20 mouse cellular contexts compared by ENCODE assay signal in genomic region chr2:172354761-172355160, GRCm38 (mm10). TPM values are rescaled to one million over a fixed set of nuclear protein-coding genes. Genes with fewer than 3 reads are reported as not detected.
A peak's percentile ranks its signal among the peaks of the same experiment; 100 is the strongest.
DNase-seq lines count a peak whose midpoint lies in the region; ATAC-seq and TF ChIP-seq lines count a peak whose summit lies in the region.
"Had no signal": no experiment of that assay in that cellular context is flagged by ENCODE, and none has a peak within 500 bp of the region (broad histone marks: within the 10 kb centered on the region; RNA-seq: fewer than 3 reads in every experiment).

No protein-coding gene starts in this region.

- 0 out of 2 replicates have a peak overlapping the region, but pooled peaks have one; percentile 36 for H3K27ac ChIP-seq in hindbrain, embryonic 14.5 days
- H3K27ac ChIP-seq in hindbrain, embryonic 10.5 days: no peak overlapping the region
- H3K27ac ChIP-seq in neural tube, embryonic 13.5 days (replicated peaks): peak overlapping the region; percentile 52; the same call in 1 of the 2 replicates
- H3K27ac ChIP-seq in midbrain, embryonic 14.5 days (replicated peaks; ENCODE audit: low read depth, low read length): peak overlapping the region; percentile 39
- peak overlapping the region; percentile 54; the same call in 1 of the 2 replicates for H3K27ac ChIP-seq in olfactory bulb, adult 2 months (ENCODE audit: insufficient read depth, low read depth, low read length)
- H3K27ac ChIP-seq: left cerebral cortex, adult 2 months; limb, embryonic 15.5 days had no signal

- ATAC-seq in hindbrain, embryonic 14.5 days (ENCODE audit: low FRiP score): no peak; the same call in 1 of the 2 replicates
- ATAC-seq in neural tube, embryonic 13.5 days (ENCODE audit: low read depth): no peak; the same call in 1 of the 2 replicates
- ATAC-seq in midbrain, embryonic 14.5 days (ENCODE audit: low FRiP score, low TSS enrichment): no peak

- no peaks in the 10 kb centered on the region for H3K9me3 ChIP-seq in hindbrain, embryonic 14.5 days (ENCODE audit: control insufficient read depth, low read length)
- H3K9me3 ChIP-seq in hindbrain, embryonic 10.5 days: no peaks in the 10 kb centered on the region
- no peaks in the 10 kb centered on the region for H3K9me3 ChIP-seq in neural tube, embryonic 13.5 days
- H3K9me3 ChIP-seq in midbrain, embryonic 14.5 days (ENCODE audit: control insufficient read depth, low read length): no peaks in the 10 kb centered on the region
- H3K9me3 ChIP-seq: limb, embryonic 15.5 days; megakaryocyte, embryonic 14.5 days had no signal

- H3K4me2 ChIP-seq in hindbrain, embryonic 14.5 days (replicated peaks): no peak overlapping the region
- no peak overlapping the region for H3K4me2 ChIP-seq in neural tube, embryonic 13.5 days
- no peak overlapping the region for H3K4me2 ChIP-seq in midbrain, embryonic 14.5 days (ENCODE audit: low read length)
- H3K4me2 ChIP-seq: heart, embryonic 11.5 days; limb, embryonic 15.5 days; lung, embryonic 14.5 days had no signal

- DNase-seq in hindbrain, embryonic 14.5 days (ENCODE audit: low spot score): no peak
- no peak for DNase-seq in hindbrain, embryonic 10.5 days (ENCODE audit: low spot score)
- DNase-seq in neural tube, embryonic 10.5 days (ENCODE audit: extremely low spot score, low spot score): no peak
- DNase-seq in midbrain, embryonic 14.5 days: peak; percentile 57
- DNase-seq in heart, adult 8-10 months (ENCODE audit: low spot score): no peak
- DNase-seq in spleen, postnatal 4 days (ENCODE audit: low spot score in 2 of 2): no peak
- DNase-seq: adrenal gland, adult 8-10 months; cerebellum, adult 8-10 months; kidney, adult 11 months; left cerebral cortex, postnatal 4 days; lung, embryonic 14.5 days; retina, postnatal 1 day; right cerebral cortex, postnatal 25 days; spleen, adult 18-20 months had no signal

- no peak for TF ChIP-seq CTCF in olfactory bulb, adult 2 months (IDR thresholded peaks at IDR 0.05; ENCODE audit: insufficient read depth, low read depth, low read length)

- no peak overlapping the region for H3K9ac ChIP-seq in hindbrain, embryonic 14.5 days
- no peak overlapping the region; the same call in 1 of the 2 replicates for H3K9ac ChIP-seq in neural tube, embryonic 13.5 days
- no peak overlapping the region for H3K9ac ChIP-seq in midbrain, embryonic 14.5 days (replicated peaks; ENCODE audit: low read length)
- H3K9ac ChIP-seq: limb, embryonic 15.5 days; lung, embryonic 14.5 days had no signal

- WGBS in hindbrain, embryonic 14.5 days: 57% methylated on average over 9 of the region's 9 CpGs
- 79% methylated on average over 9 of the region's 9 CpGs for WGBS in hindbrain, embryonic 10.5 days
- 49% methylated on average over 9 of the region's 9 CpGs for WGBS in neural tube, embryonic 13.5 days
- 63% methylated on average over 9 of the region's 9 CpGs for WGBS in midbrain, embryonic 14.5 days
- WGBS in olfactory bulb, adult 2 months: 29% methylated on average over 9 of the region's 9 CpGs

- TF ChIP-seq POLR2A in olfactory bulb, adult 2 months (IDR thresholded peaks at IDR 0.05; ENCODE audit: insufficient read depth, low read depth, low read length): no peak

- no peaks in the 10 kb centered on the region for H3K27me3 ChIP-seq in hindbrain, embryonic 14.5 days (ENCODE audit: control insufficient read depth, insufficient read depth, low read length)
- H3K27me3 ChIP-seq in hindbrain, embryonic 10.5 days (ENCODE audit: insufficient read depth, poor library complexity, severe bottlenecking): no peaks in the 10 kb centered on the region
- H3K27me3 ChIP-seq in neural tube, embryonic 13.5 days: no peaks in the 10 kb centered on the region
- H3K27me3 ChIP-seq in midbrain, embryonic 14.5 days (ENCODE audit: control insufficient read depth, insufficient read depth, low read length): no peaks in the 10 kb centered on the region
- H3K27me3 ChIP-seq: limb, embryonic 15.5 days; megakaryocyte, embryonic 14.5 days had no signal

- H3K4me3 ChIP-seq in hindbrain, embryonic 14.5 days (replicated peaks; ENCODE audit: low read length): no peak overlapping the region
- H3K4me3 ChIP-seq in hindbrain, embryonic 10.5 days: no peak overlapping the region
- no peak overlapping the region for H3K4me3 ChIP-seq in neural tube, embryonic 13.5 days
- no peak overlapping the region for H3K4me3 ChIP-seq in midbrain, embryonic 14.5 days (replicated peaks; ENCODE audit: low read depth, low read length)
- H3K4me3 ChIP-seq in olfactory bulb, adult 2 months (ENCODE audit: insufficient read depth, low read depth, low read length): no peak overlapping the region
- H3K4me3 ChIP-seq: left cerebral cortex, adult 2 months; limb, embryonic 15.5 days; megakaryocyte, embryonic 14.5 days had no signal

- H3K36me3 ChIP-seq in hindbrain, embryonic 14.5 days (replicated peaks; ENCODE audit: control insufficient read depth, insufficient read depth): no peaks in the 10 kb centered on the region; the same call in 1 of the 2 replicates
- H3K36me3 ChIP-seq in hindbrain, embryonic 10.5 days: peaks cover 76% of the 10 kb centered on the region
- peaks cover 43% of the 10 kb centered on the region for H3K36me3 ChIP-seq in neural tube, embryonic 13.5 days
- H3K36me3 ChIP-seq in midbrain, embryonic 14.5 days (ENCODE audit: control insufficient read depth, insufficient read depth, low read length): peaks cover 24% of the 10 kb centered on the region

- H3K4me1 ChIP-seq in hindbrain, embryonic 14.5 days (replicated peaks; ENCODE audit: control insufficient read depth, insufficient read depth, low read length): 0 out of 2 replicates have a peak, but pooled peaks cover 6% of the 10 kb centered on the region
- peaks cover 19% of the 10 kb centered on the region; the same call in 1 of the 2 replicates for H3K4me1 ChIP-seq in hindbrain, embryonic 10.5 days (replicated peaks)
- peaks cover 40% of the 10 kb centered on the region for H3K4me1 ChIP-seq in neural tube, embryonic 13.5 days (replicated peaks)
- H3K4me1 ChIP-seq in midbrain, embryonic 14.5 days (ENCODE audit: control insufficient read depth, insufficient read depth, low read length): 0 out of 2 replicates have a peak, but pooled peaks cover 4% of the 10 kb centered on the region
- H3K4me1 ChIP-seq in olfactory bulb, adult 2 months (ENCODE audit: control insufficient read depth, insufficient read depth, low read length): peaks cover 37% of the 10 kb centered on the region
- H3K4me1 ChIP-seq: limb, embryonic 15.5 days had no signal

RNA-seq across cellular contexts. Expression of gene Fam210b, which starts 9.4 kb away (rescaled TPM):
- polyA plus RNA-seq in hindbrain, embryonic 14.5 days (2014; fragmentation: Nextera tagmentation; extraction: Ambion mirVana): 17.9 and 18.5 TPM in 2 replicates
- 32.6 and 34.0 TPM in 2 replicates for polyA plus RNA-seq in hindbrain, embryonic 10.5 days (2016; fragmentation: Nextera tagmentation; extraction: Ambion mirVana)
- 29.9 and 33.0 TPM in 2 replicates for polyA plus RNA-seq in neural tube, embryonic 13.5 days (2015; fragmentation: Nextera tagmentation; extraction: Ambion mirVana)
- polyA plus RNA-seq in midbrain, embryonic 14.5 days (2014; fragmentation: Nextera tagmentation; extraction: Ambion mirVana): 15.4 and 21.6 TPM in 2 replicates
- not detected in 2 replicates for polyA plus RNA-seq in olfactory bulb, adult 2 months (2012; ENCODE audit: insufficient read depth, insufficient read length, low replicate concordance, missing spikeins)
- 1 to 10 TPM; 5.0 to 7.1 (median 5.9) TPM for total RNA-seq in heart, adult 8-10 months (2022)

RNA-seq across cellular contexts. Expression of gene Aurka, which starts 15.6 kb away (rescaled TPM):
- 18.8 and 19.9 TPM in 2 replicates for polyA plus RNA-seq in hindbrain, embryonic 14.5 days (2014; fragmentation: Nextera tagmentation; extraction: Ambion mirVana)
- 168 and 202 TPM in 2 replicates for polyA plus RNA-seq in hindbrain, embryonic 10.5 days (2016; fragmentation: Nextera tagmentation; extraction: Ambion mirVana)
- 20.9 and 23.3 TPM in 2 replicates for polyA plus RNA-seq in neural tube, embryonic 13.5 days (2015; fragmentation: Nextera tagmentation; extraction: Ambion mirVana)
- polyA plus RNA-seq in midbrain, embryonic 14.5 days (2014; fragmentation: Nextera tagmentation; extraction: Ambion mirVana): 14.0 and 25.4 TPM in 2 replicates
- polyA plus RNA-seq in olfactory bulb, adult 2 months (2012; ENCODE audit: insufficient read depth, insufficient read length, low replicate concordance, missing spikeins): not detected in 2 replicates
- total RNA-seq in heart, adult 8-10 months (2022): 1 to 10 TPM in 2 of 4 experiments, under 1 TPM in 2; 0.53 to 1.6 (median 0.83) TPM

RNA-seq across cellular contexts. Expression of gene Cstf1, which starts 15.7 kb away (rescaled TPM):
- polyA plus RNA-seq in hindbrain, embryonic 14.5 days (2014; fragmentation: Nextera tagmentation; extraction: Ambion mirVana): 26.6 and 29.8 TPM in 2 replicates
- polyA plus RNA-seq in hindbrain, embryonic 10.5 days (2016; fragmentation: Nextera tagmentation; extraction: Ambion mirVana): 49.7 and 54.8 TPM in 2 replicates
- 26.3 and 30.5 TPM in 2 replicates for polyA plus RNA-seq in neural tube, embryonic 13.5 days (2015; fragmentation: Nextera tagmentation; extraction: Ambion mirVana)
- polyA plus RNA-seq in midbrain, embryonic 14.5 days (2014; fragmentation: Nextera tagmentation; extraction: Ambion mirVana): 31.8 and 34.6 TPM in 2 replicates
- not detected in 2 replicates for polyA plus RNA-seq in olfactory bulb, adult 2 months (2012; ENCODE audit: insufficient read depth, insufficient read length, low replicate concordance, missing spikeins)
- 10 to 100 TPM; 15.6 to 18.9 (median 17.9) TPM for total RNA-seq in heart, adult 8-10 months (2022)

RNA-seq across cellular contexts. Expression of gene Cass4, which starts 38.8 kb away (rescaled TPM):
- polyA plus RNA-seq in hindbrain, embryonic 14.5 days (2014; fragmentation: Nextera tagmentation; extraction: Ambion mirVana): 0.05 and 0.27 TPM in 2 replicates
- polyA plus RNA-seq in hindbrain, embryonic 10.5 days (2016; fragmentation: Nextera tagmentation; extraction: Ambion mirVana): 0.12 and 0.26 TPM in 2 replicates
- 0.22 and 0.46 TPM in 2 replicates for polyA plus RNA-seq in neural tube, embryonic 13.5 days (2015; fragmentation: Nextera tagmentation; extraction: Ambion mirVana)
- 0.19 and 0.28 TPM in 2 replicates for polyA plus RNA-seq in midbrain, embryonic 14.5 days (2014; fragmentation: Nextera tagmentation; extraction: Ambion mirVana)
- not detected in 2 replicates for polyA plus RNA-seq in olfactory bulb, adult 2 months (2012; ENCODE audit: insufficient read depth, insufficient read length, low replicate concordance, missing spikeins)
- under 1 TPM; 0.09 to 0.53 (median 0.35) TPM for total RNA-seq in heart, adult 8-10 months (2022)

Comparison
In these comparisons a context has a peak if more than half of its experiments do, and no peak if none do; other contexts are left out.
1. RNA of gene Aurka, which starts 15.6 kb away (polyA plus RNA-seq): 168 to 202 TPM in hindbrain, embryonic 10.5 days, 14.0 to 25.4 TPM in midbrain, embryonic 14.5 days, 20.9 to 23.3 TPM in neural tube, embryonic 13.5 days and 18.8 to 19.9 TPM in hindbrain, embryonic 14.5 days; not detected in olfactory bulb, adult 2 months; every median in the first group is over 10 times any median in the second.